Mouse (Mus musculus) induced T-regulatory cell, adult 2 months (primary cell): Measurements from ENCODE around the gene Fibp.

ENCODE experiments used
- DNase-seq: peaks from one replicate; pipeline ENCODE4 v3.0.0-alpha.2; 2012; ENCODE audit warnings: low read depth

The Fibp gene

GRCm38 (mm10) chr19:5432992-5433852 lies 27.2 kb upstream of the Fibp start:
- peak; percentile 80 for DNase-seq

- no peak for DNase-seq
Measured at GRCm38 (mm10) chr19:5433951-5434350, 26.5 kb upstream of the Fibp start.

- no peak for DNase-seq
Measured at GRCm38 (mm10) chr19:5444371-5444908, 16.0 kb upstream of the Fibp start.

- no peak for DNase-seq
Measured at GRCm38 (mm10) chr19:5444954-5445353, 15.5 kb upstream of the Fibp start.

GRCm38 (mm10) chr19:5445747-5446146 lies 14.7 kb upstream of the Fibp start:
- DNase-seq: no peak

- peak; percentile 94 for DNase-seq
Measured at GRCm38 (mm10) chr19:5447515-5448353, 12.7 kb upstream of the Fibp start, which contains the start of gene Fosl1. Gene Fosl1 (plus strand): TSS chr19:5447547.

GRCm38 (mm10) chr19:5448354-5449150 lies 11.9 kb upstream of the Fibp start:
- peak; percentile 71 for DNase-seq

- no peak for DNase-seq
Measured at GRCm38 (mm10) chr19:5449673-5450072, 10.7 kb upstream of the Fibp start.

- no peak for DNase-seq
Measured at GRCm38 (mm10) chr19:5451766-5452165, 8.6 kb upstream of the Fibp start.

GRCm38 (mm10) chr19:5455037-5455436 lies 5.4 kb upstream of the Fibp start:
- no peak for DNase-seq

GRCm38 (mm10) chr19:5455568-5455967 lies 4.8 kb upstream of the Fibp start:
- DNase-seq: no peak

GRCm38 (mm10) chr19:5456241-5456921 lies 4.0 kb upstream of the Fibp start:
- no peak for DNase-seq

GRCm38 (mm10) chr19:5456922-5457745 lies 3.3 kb upstream of the Fibp start:
- peak; percentile 96 for DNase-seq

GRCm38 (mm10) chr19:5457746-5458442 lies 2.5 kb upstream of the Fibp start, which contains the start of gene Ccdc85b:
Gene Ccdc85b (minus strand): TSS chr19:5457894.
- no peak for DNase-seq

GRCm38 (mm10) chr19:5459019-5459418 lies 1.4 kb upstream of the Fibp start:
- no peak for DNase-seq

- DNase-seq: no peak
Measured at GRCm38 (mm10) chr19:5459896-5460295, 519 bp upstream of the Fibp start.

GRCm38 (mm10) chr19:5461411-5461810 lies 996 bp downstream of the Fibp start:
- DNase-seq: no peak

GRCm38 (mm10) chr19:5463212-5463611 lies 2.8 kb downstream of the Fibp start:
- no peak for DNase-seq

GRCm38 (mm10) chr19:5463791-5464562 lies 3.6 kb downstream of the Fibp start:
- peak; percentile 70 for DNase-seq
